Mouse (Mus musculus): ENCODE results near the gene Cnot8. TPM values are rescaled to one million over a fixed set of nuclear protein-coding genes. Genes with fewer than 3 reads are reported as not detected.

Cnot8 gene
- polyA plus RNA-seq, 1 experiment from 2014 or later, result 89.1 TPM

DNA sequence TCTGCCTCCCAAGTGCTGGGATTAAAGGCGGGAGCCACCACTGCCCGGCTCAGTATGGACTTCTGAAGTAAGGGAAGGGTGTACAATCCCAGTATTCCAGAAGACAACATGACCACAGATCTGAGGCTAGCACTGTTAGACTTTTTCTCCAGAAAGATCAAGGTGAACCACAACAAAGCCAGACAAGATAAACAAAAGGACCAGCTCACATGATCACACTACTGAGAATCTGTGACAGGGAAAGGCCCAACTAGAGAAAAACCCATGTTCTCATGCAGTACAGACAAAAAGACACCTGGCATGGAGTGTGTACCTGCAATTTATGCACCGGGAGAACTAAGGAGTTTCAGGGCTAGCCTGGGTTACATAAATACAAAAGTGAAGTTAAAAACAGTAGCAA lies 28.1 kb downstream of the Cnot8 start:
- H3K4me2 ChIP-seq (replicated peaks; ENCODE audit: low read depth, low read length), result no peak overlapping the region
- 95% methylated on average over 3 of the region's 3 CpGs for WGBS

DNA sequence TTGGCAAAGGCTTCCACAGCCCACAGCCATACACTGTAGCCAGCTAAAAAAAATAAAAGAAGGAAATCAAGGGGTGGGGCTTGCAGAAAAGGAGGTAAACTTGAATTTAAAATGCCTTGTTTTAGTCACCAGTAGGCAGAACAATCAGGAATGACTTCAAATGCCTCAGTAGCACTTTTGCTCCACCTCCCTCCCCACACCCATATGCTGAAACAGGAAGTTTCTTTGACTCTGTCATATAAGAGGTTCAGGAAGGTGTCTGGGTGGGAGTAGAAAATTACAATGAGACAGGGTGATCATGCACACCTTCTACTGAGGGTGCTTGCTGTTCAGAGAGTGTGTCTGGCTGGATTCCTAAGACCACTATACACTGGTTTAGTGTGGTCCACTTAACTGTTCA lies 30.9 kb downstream of the Cnot8 start:
- no peak overlapping the region for H3K9ac ChIP-seq (ENCODE audit: low read depth, low read length)
- H3K4me3 ChIP-seq (ENCODE audit: low read length), result no peak overlapping the region
- H3K9me3 ChIP-seq (ENCODE audit: control insufficient read depth, low read length), result no peaks in the 10 kb centered on the region
- H3K4me2 ChIP-seq (replicated peaks; ENCODE audit: low read depth, low read length), result no peak overlapping the region
- no peaks in the 10 kb centered on the region for H3K4me1 ChIP-seq (ENCODE audit: control insufficient read depth, insufficient read depth, low read length)
- no peak overlapping the region for H3K27ac ChIP-seq (ENCODE audit: low read depth, low read length)
- peaks cover 91% of the 10 kb centered on the region for H3K36me3 ChIP-seq (ENCODE audit: control insufficient read depth, insufficient read depth, low read length)
- ATAC-seq (ENCODE audit: low FRiP score, low TSS enrichment), result no peak
- no peaks in the 10 kb centered on the region for H3K27me3 ChIP-seq (ENCODE audit: control insufficient read depth, insufficient read depth, low read length)

More for the DNA sequence above, 28.1 kb downstream of the Cnot8 start:
- no peaks in the 10 kb centered on the region for H3K4me1 ChIP-seq (ENCODE audit: control insufficient read depth, insufficient read depth, low read length)
- H3K27me3 ChIP-seq (ENCODE audit: control insufficient read depth, insufficient read depth, low read length), result no peaks in the 10 kb centered on the region
- no peak overlapping the region for H3K4me3 ChIP-seq (ENCODE audit: low read length)
- no peak for ATAC-seq (ENCODE audit: low FRiP score, low TSS enrichment)
- no peak overlapping the region for H3K27ac ChIP-seq (ENCODE audit: low read depth, low read length)
- H3K9me3 ChIP-seq (ENCODE audit: control insufficient read depth, low read length), result no peaks in the 10 kb centered on the region
- H3K36me3 ChIP-seq (ENCODE audit: control insufficient read depth, insufficient read depth, low read length), result peaks cover 87% of the 10 kb centered on the region
- H3K9ac ChIP-seq (ENCODE audit: low read depth, low read length), result no peak overlapping the region

DNA sequence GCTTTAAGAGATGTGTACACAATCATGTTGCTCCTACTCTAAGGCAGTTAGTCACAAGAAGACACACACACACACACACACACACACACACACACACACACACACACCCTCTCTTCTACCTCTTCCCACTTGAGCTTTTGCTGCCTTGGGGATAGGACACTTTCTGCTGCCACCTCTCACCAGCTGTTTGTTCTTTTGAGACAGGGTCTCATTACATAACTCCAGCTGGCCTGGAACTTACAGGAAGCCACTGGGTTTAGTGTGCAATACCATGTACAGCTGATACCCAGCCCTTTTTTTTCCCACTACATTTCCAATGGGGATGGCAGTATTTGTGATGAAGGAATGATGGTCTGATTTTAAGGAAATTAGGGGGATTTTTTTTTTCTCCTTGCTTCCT lies 31.3 kb downstream of the Cnot8 start:
- Histone ChIP-seq H3K4me2 (replicated peaks; ENCODE audit: low read depth, low read length) (no peak overlapping the region), H3K9ac (ENCODE audit: low read depth, low read length) (no peak overlapping the region), H3K9me3 (ENCODE audit: control insufficient read depth, low read length) (no peaks in the 10 kb centered on the region), H3K4me3 (ENCODE audit: low read length) (no peak overlapping the region), H3K27ac (ENCODE audit: low read depth, low read length) (no peak overlapping the region), H3K4me1 (ENCODE audit: control insufficient read depth, insufficient read depth, low read length) (no peaks in the 10 kb centered on the region), H3K27me3 (ENCODE audit: control insufficient read depth, insufficient read depth, low read length) (no peaks in the 10 kb centered on the region), H3K36me3 (ENCODE audit: control insufficient read depth, insufficient read depth, low read length) (peaks cover 91% of the 10 kb centered on the region)
- ATAC-seq (ENCODE audit: low FRiP score, low TSS enrichment), result no peak

DNA sequence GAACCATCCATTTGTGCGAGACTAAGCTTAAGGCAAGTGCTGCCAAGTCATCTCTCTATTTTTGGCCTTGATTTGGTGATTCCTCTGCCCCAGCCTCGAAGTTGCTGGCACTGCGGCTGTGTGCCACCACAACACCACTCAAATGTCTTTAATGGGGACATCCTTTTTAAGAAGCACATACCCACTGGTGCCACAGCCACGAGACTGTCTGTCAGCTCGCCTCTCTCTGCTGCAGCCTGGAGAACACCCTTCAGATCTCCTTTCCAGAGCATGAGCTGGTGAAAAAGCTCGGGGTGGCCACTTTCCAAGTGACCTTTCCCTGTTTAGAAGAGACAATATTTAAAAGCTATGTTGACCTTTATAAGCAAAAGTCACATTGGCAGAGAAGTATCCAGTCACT lies 32.7 kb downstream of the Cnot8 start:
- Histone ChIP-seq H3K9me3 (ENCODE audit: control insufficient read depth, low read length) (no peaks in the 10 kb centered on the region), H3K4me2 (replicated peaks; ENCODE audit: low read depth, low read length) (no peak overlapping the region), H3K27me3 (ENCODE audit: control insufficient read depth, insufficient read depth, low read length) (no peaks in the 10 kb centered on the region), H3K36me3 (ENCODE audit: control insufficient read depth, insufficient read depth, low read length) (peaks cover 93% of the 10 kb centered on the region), H3K27ac (ENCODE audit: low read depth, low read length) (no peak overlapping the region), H3K4me3 (ENCODE audit: low read length) (no peak overlapping the region), H3K9ac (ENCODE audit: low read depth, low read length) (no peak overlapping the region), H3K4me1 (ENCODE audit: control insufficient read depth, insufficient read depth, low read length) (no peaks in the 10 kb centered on the region)
- ATAC-seq (ENCODE audit: low FRiP score, low TSS enrichment), result no peak
- WGBS, result 96% methylated on average over 6 of the region's 6 CpGs

DNA sequence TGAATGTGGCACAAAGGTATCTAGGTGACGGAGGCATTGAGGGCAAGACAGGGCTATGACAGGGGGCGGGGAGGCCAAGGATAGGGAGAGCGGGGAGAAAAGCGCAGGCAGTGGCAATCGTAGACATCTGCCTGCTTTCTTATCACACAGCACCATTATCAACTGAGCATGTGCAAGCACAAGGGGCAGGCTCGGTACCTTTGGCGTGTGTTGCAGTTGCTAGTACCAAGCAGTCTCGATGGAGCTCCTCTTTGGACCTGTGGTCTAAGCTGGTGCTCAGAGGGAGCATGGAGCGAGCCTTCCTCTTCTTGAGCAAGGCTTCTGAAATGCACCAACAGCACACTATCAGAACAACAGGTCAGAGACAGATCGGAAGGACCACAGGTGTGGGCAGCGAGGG lies 34.9 kb downstream of the Cnot8 start:
- no peak overlapping the region for H3K27ac ChIP-seq (ENCODE audit: low read depth, low read length)
- no peaks in the 10 kb centered on the region for H3K27me3 ChIP-seq (ENCODE audit: control insufficient read depth, insufficient read depth, low read length)
- H3K9ac ChIP-seq (ENCODE audit: low read depth, low read length), result no peak overlapping the region
- H3K9me3 ChIP-seq (ENCODE audit: control insufficient read depth, low read length), result no peaks in the 10 kb centered on the region
- H3K4me1 ChIP-seq (ENCODE audit: control insufficient read depth, insufficient read depth, low read length), result no peaks in the 10 kb centered on the region
- peaks cover 89% of the 10 kb centered on the region for H3K36me3 ChIP-seq (ENCODE audit: control insufficient read depth, insufficient read depth, low read length)
- no peak for ATAC-seq (ENCODE audit: low FRiP score, low TSS enrichment)
- H3K4me3 ChIP-seq (ENCODE audit: low read length), result no peak overlapping the region
- H3K4me2 ChIP-seq (replicated peaks; ENCODE audit: low read depth, low read length), result no peak overlapping the region
- whole genome bisulfite sequencing, result 96% methylated on average over 11 of the region's 11 CpGs

DNA sequence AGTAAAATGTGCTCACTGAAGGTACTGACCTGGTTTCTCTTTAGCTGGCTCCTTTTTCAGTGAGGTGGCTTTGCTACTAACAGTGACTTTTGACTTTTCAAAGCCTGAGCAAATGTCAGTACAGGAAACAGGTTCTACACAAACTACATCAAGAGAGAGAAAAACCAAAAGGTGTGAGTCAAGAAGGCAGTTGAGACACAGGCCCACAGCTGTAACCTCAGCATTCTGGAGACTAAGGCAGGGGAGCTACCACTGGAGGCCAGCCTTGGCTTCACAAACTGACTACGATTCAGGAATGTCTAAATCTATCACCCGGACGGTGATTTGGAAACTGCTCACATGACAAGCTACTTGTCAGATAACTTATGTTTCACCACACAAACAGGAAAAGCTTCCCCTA lies 35.5 kb downstream of the Cnot8 start:
- Histone ChIP-seq H3K27me3 (ENCODE audit: control insufficient read depth, insufficient read depth, low read length) (no peaks in the 10 kb centered on the region), H3K9ac (ENCODE audit: low read depth, low read length) (no peak overlapping the region), H3K36me3 (ENCODE audit: control insufficient read depth, insufficient read depth, low read length) (peaks cover 89% of the 10 kb centered on the region), H3K27ac (ENCODE audit: low read depth, low read length) (no peak overlapping the region), H3K4me2 (replicated peaks; ENCODE audit: low read depth, low read length) (no peak overlapping the region), H3K4me3 (ENCODE audit: low read length) (no peak overlapping the region), H3K9me3 (ENCODE audit: control insufficient read depth, low read length) (no peaks in the 10 kb centered on the region), H3K4me1 (ENCODE audit: control insufficient read depth, insufficient read depth, low read length) (no peaks in the 10 kb centered on the region)
- no peak for ATAC-seq (ENCODE audit: low FRiP score, low TSS enrichment)
- WGBS, result 90% methylated on average over 3 of the region's 3 CpGs

GRCm38 (mm10) chr11:58143704-58144426 lies 39.9 kb downstream of the Cnot8 start:
- ATAC-seq (ENCODE audit: low FRiP score, low TSS enrichment), result no peak
- H3K27ac ChIP-seq (ENCODE audit: low read depth, low read length), result no peak overlapping the region
- no peaks in the 10 kb centered on the region for H3K27me3 ChIP-seq (ENCODE audit: control insufficient read depth, insufficient read depth, low read length)
- H3K4me1 ChIP-seq (ENCODE audit: control insufficient read depth, insufficient read depth, low read length), result no peaks in the 10 kb centered on the region
- 90% methylated on average over 9 of the region's 9 CpGs for WGBS
- no peak overlapping the region for H3K4me2 ChIP-seq (replicated peaks; ENCODE audit: low read depth, low read length)
- no peaks in the 10 kb centered on the region for H3K9me3 ChIP-seq (ENCODE audit: control insufficient read depth, low read length)
- H3K9ac ChIP-seq (ENCODE audit: low read depth, low read length), result no peak overlapping the region
- H3K4me3 ChIP-seq (ENCODE audit: low read length), result no peak overlapping the region
- peaks cover 88% of the 10 kb centered on the region for H3K36me3 ChIP-seq (ENCODE audit: control insufficient read depth, insufficient read depth, low read length)

DNA sequence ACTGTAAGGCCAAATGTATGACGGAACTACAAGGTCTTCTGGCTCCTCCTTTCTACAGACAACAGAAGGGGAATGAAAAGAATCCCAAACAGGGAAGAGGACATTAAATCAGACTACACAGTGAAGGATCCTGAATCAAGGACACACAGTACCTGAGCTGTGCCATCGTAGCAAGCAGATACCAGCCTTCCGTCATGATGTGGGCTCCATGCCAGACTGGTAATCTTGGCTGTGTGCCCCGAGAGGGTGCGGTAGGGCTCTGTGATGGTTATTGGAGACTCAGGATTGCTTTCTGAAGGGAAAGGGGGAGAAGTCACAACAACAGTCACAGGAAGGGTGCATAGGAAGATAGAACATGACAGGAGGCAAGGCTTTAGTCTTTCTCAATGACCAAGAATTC lies 42.3 kb downstream of the Cnot8 start:
- no peak overlapping the region for H3K9ac ChIP-seq (ENCODE audit: low read depth, low read length)
- no peak overlapping the region for H3K27ac ChIP-seq (ENCODE audit: low read depth, low read length)
- H3K9me3 ChIP-seq (ENCODE audit: control insufficient read depth, low read length), result no peaks in the 10 kb centered on the region
- ATAC-seq (ENCODE audit: low FRiP score, low TSS enrichment), result no peak
- 97% methylated on average over 5 of the region's 5 CpGs for WGBS
- H3K27me3 ChIP-seq (ENCODE audit: control insufficient read depth, insufficient read depth, low read length), result no peaks in the 10 kb centered on the region
- H3K36me3 ChIP-seq (ENCODE audit: control insufficient read depth, insufficient read depth, low read length), result peaks cover 85% of the 10 kb centered on the region
- H3K4me2 ChIP-seq (replicated peaks; ENCODE audit: low read depth, low read length), result no peak overlapping the region
- H3K4me1 ChIP-seq (ENCODE audit: control insufficient read depth, insufficient read depth, low read length), result no peaks in the 10 kb centered on the region
- no peak overlapping the region for H3K4me3 ChIP-seq (ENCODE audit: low read length)

- H3K9me3 ChIP-seq (ENCODE audit: control insufficient read depth, low read length), result no peaks in the 10 kb centered on the region
- no peaks in the 10 kb centered on the region for H3K4me1 ChIP-seq (ENCODE audit: control insufficient read depth, insufficient read depth, low read length)
- no peak overlapping the region for H3K4me3 ChIP-seq (ENCODE audit: low read length)
- no peak overlapping the region for H3K4me2 ChIP-seq (replicated peaks; ENCODE audit: low read depth, low read length)
- WGBS, result 92% methylated on average over 9 of the region's 9 CpGs
- H3K27me3 ChIP-seq (ENCODE audit: control insufficient read depth, insufficient read depth, low read length), result no peaks in the 10 kb centered on the region
- no peak overlapping the region for H3K27ac ChIP-seq (ENCODE audit: low read depth, low read length)
- ATAC-seq (ENCODE audit: low FRiP score, low TSS enrichment), result no peak
- no peak overlapping the region for H3K9ac ChIP-seq (ENCODE audit: low read depth, low read length)
- H3K36me3 ChIP-seq (ENCODE audit: control insufficient read depth, insufficient read depth, low read length), result peaks cover 77% of the 10 kb centered on the region
Observed at GRCm38 (mm10) chr11:58155458-58155857, 51.5 kb downstream of the Cnot8 start.

Measured in kidney, embryonic 14.5 days (tissue).